Mouse (Mus musculus) megakaryocyte, embryonic 14.5 days (primary cell): ENCODE measurements around the gene Vta1.

ENCODE experiments used
- FLI1 ChIP-seq: IDR thresholded peaks from 2 replicates; pipeline ENCODE4 v1.6.1; 2012; ENCODE audit warnings: low read length, inconsistent platforms, mixed read lengths
- GATA1 ChIP-seq: IDR thresholded peaks from 3 replicates; pipeline ENCODE4 v1.6.1; 2012; ENCODE audit warnings: mixed read lengths, low read length, inconsistent platforms, borderline replicate concordance

DNA sequence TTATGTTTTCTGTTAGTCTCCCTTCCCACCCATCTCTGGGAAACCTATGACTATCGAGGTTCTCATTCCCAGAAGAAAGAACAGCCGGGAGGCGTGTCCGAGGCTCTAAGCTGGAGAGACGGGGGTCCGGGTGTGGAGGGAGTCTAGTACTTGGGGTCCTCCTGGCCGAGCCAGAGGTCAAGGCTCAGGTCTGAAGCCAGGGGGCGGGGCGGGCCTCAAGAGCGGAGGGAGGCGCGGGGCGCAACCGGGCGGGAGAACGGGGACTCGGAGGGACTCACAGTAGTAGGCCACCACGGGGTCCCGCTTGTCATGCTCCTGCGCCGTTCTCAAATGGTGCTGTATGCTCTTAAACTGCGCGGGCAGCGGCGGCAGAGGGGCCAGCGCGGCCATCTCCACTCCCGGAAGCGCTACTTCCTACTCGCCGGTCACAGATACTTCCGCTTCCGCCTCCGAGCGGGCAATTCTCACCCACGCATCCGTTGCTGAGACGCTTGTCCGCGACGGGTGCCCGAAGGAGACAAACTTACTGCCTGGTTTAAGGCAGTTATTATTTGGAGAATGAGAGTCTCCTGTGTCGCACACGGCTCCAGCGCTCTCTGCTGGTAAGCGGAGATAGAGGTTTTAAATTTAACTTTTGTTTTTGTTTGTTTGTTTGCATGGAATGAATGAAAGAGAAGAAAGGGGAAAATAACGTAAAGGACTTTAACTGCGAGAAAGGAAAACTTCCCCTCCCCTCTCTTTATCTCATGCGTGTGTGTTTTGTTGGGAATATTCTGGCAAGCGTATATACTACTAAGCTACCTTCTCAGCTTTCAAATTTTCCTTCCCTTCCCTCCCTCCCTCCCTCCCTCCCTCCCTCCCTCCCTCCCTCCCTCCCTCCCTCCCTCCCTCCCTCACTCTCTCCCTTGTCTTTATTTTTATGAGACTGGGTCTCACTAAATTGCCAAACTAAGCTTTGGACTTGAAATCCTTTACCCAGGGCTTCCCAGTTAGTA lies at the start of gene Vta1, which contains the start of gene Nmbr:
- TF ChIP-seq GATA1, result no peak
- peak; percentile 85 for TF ChIP-seq FLI1
